Mouse (Mus musculus) forebrain, embryonic 14.5 days (tissue): ENCODE results near the gene Tra2a. TPM values are rescaled to one million over a fixed set of nuclear protein-coding genes. Genes with fewer than 3 reads are reported as not detected.
A peak's percentile ranks its signal among the peaks of the same experiment; 100 is the strongest.

Experiments used
- ATAC-seq: fragments of 200-750 bp; cut with Nextera tagmentation; 2 replicates; pipeline ENCODE4 v1.8.0; 2017; ENCODE audit warnings: mild to moderate bottlenecking, moderate library complexity
- DNase-seq: peaks from one replicate; pipeline ENCODE4 v3.0.0-alpha.2; 2015; ENCODE audit warnings: low spot score
- H3K27ac ChIP-seq: fragments of 300-500 bp; sonication (generic); 2 replicates; pipeline ENCODE4 v1.5.1; 2014; ENCODE audit warnings: low read depth, mild to moderate bottlenecking, control low read depth, low read length, moderate library complexity
- H3K27me3 ChIP-seq: fragments of 300-500 bp; sonication (generic); replicated peaks from 2 replicates; pipeline ENCODE4 v1.6.1; 2014; ENCODE audit warnings: low read length, control low read depth, mixed read lengths; ENCODE audit not compliant: control insufficient read depth, insufficient read depth
- H3K36me3 ChIP-seq: fragments of 300-500 bp; sonication (generic); 2 replicates; pipeline ENCODE4 v1.6.1; 2014; ENCODE audit warnings: low read length, control low read depth; ENCODE audit not compliant: control insufficient read depth, insufficient read depth
- H3K4me1 ChIP-seq: fragments of 300-500 bp; sonication (generic); 2 replicates; pipeline ENCODE4 v1.6.1; 2014; ENCODE audit warnings: antibody characterized with exemption, low read length, control low read depth; ENCODE audit not compliant: control insufficient read depth, insufficient read depth
- H3K4me2 ChIP-seq: fragments of 300-500 bp; sonication (generic); 2 replicates; pipeline ENCODE4 v1.6.1; 2014; ENCODE audit warnings: mild to moderate bottlenecking, control low read depth, low read length
- H3K4me3 ChIP-seq: fragments of 300-500 bp; sonication (generic); 2 replicates; pipeline ENCODE4 v1.5.1; 2014; ENCODE audit warnings: low read depth, low read length, control low read depth
- H3K9ac ChIP-seq: fragments of 300-500 bp; sonication (generic); 2 replicates; pipeline ENCODE4 v1.6.1; 2014; ENCODE audit warnings: mild to moderate bottlenecking, low read length, control low read depth, moderate library complexity
- H3K9me3 ChIP-seq: fragments of 300-500 bp; sonication (generic); replicated peaks from 2 replicates; pipeline ENCODE4 v1.6.1; 2016; ENCODE audit warnings: low read length, control low read depth, mixed read lengths; ENCODE audit not compliant: control insufficient read depth
- WGBS: fragments of 180-500 bp; shearing (Covaris S2); extraction: QIAGEN DNeasy Blood & Tissue Kit; methylation state at CpG from one replicate; pipeline ENCODE4 v1.1.7; 2014; 5-methylcytosine and 5-hydroxymethylcytosine counted together
- polyA plus RNA-seq: library from polyadenylated mRNA; unstranded; fragments of >200 nt; fragmentation: Nextera tagmentation; extraction: Ambion mirVana; gene quantifications from 2 replicates; pipeline ENCODE4 v1.2.1, GENCODE M21; 2014

Gene Tra2a
- polyA plus RNA-seq, 1 experiment from 2014 or later: 76.3 TPM

DNA sequence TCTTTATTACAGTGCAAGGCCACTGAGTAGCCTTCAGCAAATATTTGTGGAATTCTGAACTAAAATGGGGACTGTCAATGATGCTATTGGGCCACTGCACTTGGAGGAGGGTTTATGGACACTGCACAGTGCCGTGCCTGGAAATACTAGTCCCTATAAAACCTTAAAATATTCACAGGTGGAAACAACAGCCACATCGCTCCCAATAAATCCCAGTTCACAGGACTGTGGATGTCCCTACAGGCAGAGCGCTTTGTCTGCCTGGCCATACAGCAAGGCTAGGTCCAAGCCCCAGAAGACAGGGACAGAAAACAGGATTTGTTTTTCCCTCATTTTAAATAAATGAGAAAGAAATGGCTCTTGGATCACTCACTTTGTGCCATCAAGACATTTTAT is 38.1 kb downstream of the Tra2a start:
- 89% methylated on average over 3 of the region's 3 CpGs for WGBS
- DNase-seq (no peak), ATAC-seq (no peak)
- Histone ChIP-seq H3K9me3 (no peaks in the 10 kb centered on the region), H3K4me1 (no peaks in the 10 kb centered on the region), H3K27me3 (no peaks in the 10 kb centered on the region), H3K36me3 (no peaks in the 10 kb centered on the region), H3K9ac (no peak overlapping the region), H3K4me2 (no peak overlapping the region), H3K4me3 (no peak overlapping the region), H3K27ac (no peak overlapping the region)

DNA sequence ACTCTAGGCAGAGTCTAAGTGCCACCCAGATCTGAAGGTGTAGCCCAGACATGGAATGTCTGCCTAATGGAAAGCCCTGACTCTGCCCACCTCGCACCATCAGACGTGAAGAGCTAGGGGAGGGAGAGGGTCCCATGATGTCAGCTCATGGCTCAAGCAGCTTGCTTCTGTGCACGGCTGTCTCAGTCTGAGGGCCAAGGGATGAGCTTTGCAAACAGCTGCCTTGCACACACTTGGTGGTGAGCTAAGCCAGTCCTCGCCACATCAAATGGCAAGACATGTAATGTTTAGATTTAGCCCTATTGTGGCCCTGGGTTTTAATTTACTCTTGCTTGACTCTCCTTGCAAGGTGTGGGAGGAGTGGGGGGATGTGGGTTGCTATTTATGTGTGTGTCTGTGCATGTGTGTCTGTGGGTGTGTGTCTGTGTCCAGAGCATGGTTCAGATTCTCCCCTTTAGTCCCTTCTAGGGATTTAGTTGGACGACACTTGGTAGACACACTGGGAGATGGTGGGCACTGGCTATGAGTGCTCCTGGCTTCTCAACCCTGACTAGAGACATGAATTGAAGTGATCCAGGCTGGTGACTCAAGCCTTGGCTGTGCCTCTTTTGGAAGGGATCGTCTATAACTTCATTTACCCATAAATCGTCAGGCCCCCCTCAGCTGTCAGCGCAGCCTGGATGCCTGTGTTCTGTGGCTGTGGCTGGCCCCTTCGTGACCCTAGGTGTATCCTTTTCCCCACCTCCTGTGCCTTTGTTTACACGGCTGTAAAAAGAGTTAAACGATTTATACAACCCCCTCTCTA is 38.7 kb downstream of the Tra2a start:
- no peak overlapping the region for H3K9ac ChIP-seq
- H3K4me3 ChIP-seq: no peak overlapping the region
- no peak overlapping the region for H3K4me2 ChIP-seq
- 0 out of 2 replicates have a peak, but pooled peaks cover under 1% of the 10 kb centered on the region for H3K4me1 ChIP-seq
- no peaks in the 10 kb centered on the region for H3K36me3 ChIP-seq
- no peaks in the 10 kb centered on the region for H3K27me3 ChIP-seq
- no peak for ATAC-seq
- H3K27ac ChIP-seq: no peak overlapping the region
- 67% methylated on average over 11 of the region's 11 CpGs for WGBS
- DNase-seq: no peak
- no peaks in the 10 kb centered on the region for H3K9me3 ChIP-seq

GRCm38 (mm10) chr6:49221906-49222305 is 41.9 kb downstream of the Tra2a start:
- Histone ChIP-seq H3K27me3 (no peaks in the 10 kb centered on the region), H3K9ac (no peak overlapping the region), H3K4me2 (no peak overlapping the region), H3K9me3 (no peaks in the 10 kb centered on the region), H3K4me3 (no peak overlapping the region), H3K4me1 (0 out of 2 replicates have a peak, but pooled peaks cover 3% of the 10 kb centered on the region), H3K27ac (no peak overlapping the region), H3K36me3 (no peaks in the 10 kb centered on the region)
- no peak for ATAC-seq
- DNase-seq: no peak
- WGBS: 1% methylated on average over 7 of the region's 7 CpGs

DNA sequence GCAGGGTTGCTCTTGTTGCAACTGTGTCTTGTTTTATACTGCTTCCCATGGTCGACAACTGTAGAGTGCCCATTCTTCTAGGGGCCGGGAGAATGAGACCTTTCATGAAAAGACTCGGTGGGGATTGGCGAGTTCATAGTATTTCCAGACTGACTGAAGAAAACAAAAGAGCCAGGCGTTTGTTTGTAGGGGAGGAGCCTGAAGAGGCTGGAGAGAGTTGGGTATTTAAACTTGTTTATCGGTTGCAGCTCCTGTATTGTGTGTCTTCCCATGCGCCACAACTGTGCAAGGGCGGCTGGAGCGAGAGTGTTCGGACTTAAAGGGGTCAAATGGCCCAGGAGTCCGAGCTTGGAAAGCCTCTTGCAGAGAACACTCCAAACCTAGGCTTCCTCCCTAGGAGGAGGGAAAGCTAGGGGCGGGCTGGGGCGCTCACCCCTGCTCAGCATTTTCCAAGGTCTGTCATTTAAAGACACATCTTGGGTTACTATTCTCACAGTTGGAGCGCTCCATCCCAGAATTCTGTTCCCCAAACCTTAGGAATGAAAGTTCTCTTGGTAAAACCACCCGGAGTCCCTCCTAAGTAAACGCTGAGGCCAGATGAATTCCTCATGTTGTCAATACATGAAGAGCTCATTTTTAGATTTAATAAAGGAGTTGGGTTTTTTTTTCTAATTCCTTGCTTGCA is 43.8 kb downstream of the Tra2a start:
- Histone ChIP-seq H3K4me3 (peak overlapping the region; percentile 16; the same call in 1 of the 2 replicates), H3K4me1 (0 out of 2 replicates have a peak, but pooled peaks cover 3% of the 10 kb centered on the region), H3K4me2 (peak overlapping the region; percentile 39), H3K9ac (peak overlapping the region; percentile 4; the same call in 1 of the 2 replicates), H3K27ac (no peak overlapping the region), H3K9me3 (no peaks in the 10 kb centered on the region), H3K36me3 (no peaks in the 10 kb centered on the region), H3K27me3 (no peaks in the 10 kb centered on the region)
- 2% methylated on average over 16 of the region's 16 CpGs for WGBS
- ATAC-seq (no peak), DNase-seq (peak; percentile 62)

GRCm38 (mm10) chr6:49219001-49219560 is 44.8 kb downstream of the Tra2a start:
- 9% methylated on average over 4 of the region's 4 CpGs for WGBS
- DNase-seq: no peak
- Histone ChIP-seq H3K27me3 (no peaks in the 10 kb centered on the region), H3K9ac (no peak overlapping the region), H3K4me3 (no peak overlapping the region), H3K4me1 (0 out of 2 replicates have a peak, but pooled peaks cover 3% of the 10 kb centered on the region), H3K9me3 (no peaks in the 10 kb centered on the region), H3K27ac (no peak overlapping the region), H3K36me3 (no peaks in the 10 kb centered on the region), H3K4me2 (no peak overlapping the region)
- ATAC-seq: no peak

DNA sequence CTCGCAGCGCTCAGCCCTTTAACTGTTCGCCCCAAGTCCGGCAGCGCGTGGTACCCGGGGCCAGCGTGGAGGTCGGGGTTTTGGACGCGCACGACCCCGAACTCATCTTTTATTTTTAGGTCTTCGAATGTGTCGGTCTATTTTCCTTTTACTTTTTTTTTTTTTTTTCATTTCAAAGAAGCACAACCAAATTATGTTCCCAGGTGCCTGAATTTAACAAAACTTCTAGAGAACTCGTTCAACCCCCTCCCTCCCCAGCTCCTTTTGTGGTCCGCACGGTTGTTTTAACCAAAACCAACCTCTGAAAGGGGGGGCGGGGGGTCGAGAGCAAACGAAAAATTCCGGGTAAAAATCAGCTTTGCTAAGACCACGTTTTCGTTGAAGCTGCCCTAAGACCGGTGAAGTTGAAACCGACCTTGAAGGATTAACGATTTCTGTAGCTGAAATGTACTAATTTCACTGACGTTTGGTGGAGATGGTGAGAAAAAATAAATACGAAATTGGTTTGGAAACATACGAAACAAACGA is 45.5 kb downstream of the Tra2a start:
- H3K36me3 ChIP-seq: no peaks in the 10 kb centered on the region

DNA sequence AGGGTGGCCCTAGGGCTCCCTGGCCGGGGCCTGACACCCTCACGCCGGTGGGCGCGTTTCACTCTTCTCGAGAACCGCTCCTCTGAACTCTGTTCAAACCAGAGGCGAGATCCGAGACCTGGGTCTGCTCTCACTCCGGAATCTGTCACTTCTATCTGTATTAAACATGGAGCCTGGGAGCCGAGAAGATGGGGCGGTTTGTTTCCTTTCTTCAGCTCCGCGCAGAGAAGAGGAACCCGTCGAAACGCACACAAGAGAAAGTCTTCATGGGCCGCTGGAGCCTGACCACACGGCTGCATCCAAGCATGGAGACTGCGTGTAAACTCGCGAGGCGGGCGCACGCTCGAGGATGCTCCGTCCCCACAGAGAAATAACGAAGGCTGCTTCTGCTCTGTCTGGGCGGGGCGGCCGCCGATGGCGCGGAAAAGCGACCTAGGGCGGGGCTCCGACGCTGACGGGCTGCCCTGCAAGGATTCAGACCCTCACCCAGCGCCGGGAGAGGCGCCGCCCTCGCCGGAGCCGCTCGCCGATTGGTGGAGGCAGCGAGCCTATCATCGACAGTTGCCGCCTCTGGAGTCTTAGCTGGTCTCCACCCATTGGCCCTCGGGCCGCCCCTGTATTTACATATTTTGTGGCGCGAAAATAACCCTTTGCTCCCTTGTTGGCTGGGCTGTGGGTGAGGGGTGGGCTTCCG is 46.1 kb downstream of the Tra2a start:
- Histone ChIP-seq H3K4me3 (peak overlapping the region; percentile 57), H3K9me3 (no peaks in the 10 kb centered on the region), H3K36me3 (no peaks in the 10 kb centered on the region), H3K27me3 (no peaks in the 10 kb centered on the region), H3K4me2 (peak overlapping the region; percentile 55), H3K27ac (peak overlapping the region; percentile 92), H3K4me1 (0 out of 2 replicates have a peak, but pooled peaks cover 3% of the 10 kb centered on the region), H3K9ac (peak overlapping the region; percentile 77)
- under 1% methylated on average over 56 of the region's 56 CpGs for WGBS
- DNase-seq (peak; percentile 99), ATAC-seq (peak; percentile 93)

More for the DNA sequence above, 45.5 kb downstream of the Tra2a start:
- peak overlapping the region; percentile 57 for H3K4me3 ChIP-seq
- 0 out of 2 replicates have a peak, but pooled peaks cover 3% of the 10 kb centered on the region for H3K4me1 ChIP-seq
- H3K27ac ChIP-seq: no peak overlapping the region
- H3K27me3 ChIP-seq: no peaks in the 10 kb centered on the region
- DNase-seq: peak; percentile 37
- H3K9ac ChIP-seq: peak overlapping the region; percentile 56
- H3K9me3 ChIP-seq: no peaks in the 10 kb centered on the region
- WGBS: under 1% methylated on average over 31 of the region's 31 CpGs
- no peak for ATAC-seq
- peak overlapping the region; percentile 55 for H3K4me2 ChIP-seq

GRCm38 (mm10) chr6:49216811-49217542 is 46.9 kb downstream of the Tra2a start:
- 2% methylated on average over 11 of the region's 11 CpGs for WGBS
- H3K36me3 ChIP-seq: no peaks in the 10 kb centered on the region

More at GRCm38 (mm10) chr6:49216811-49217542, 46.9 kb downstream of the Tra2a start:
- Histone ChIP-seq H3K4me2 (peak overlapping the region; percentile 55), H3K27me3 (no peaks in the 10 kb centered on the region), H3K9ac (peak overlapping the region; percentile 77), H3K27ac (peak overlapping the region; percentile 92), H3K4me1 (peaks cover 6% of the 10 kb centered on the region; the same call in 1 of the 2 replicates), H3K9me3 (no peaks in the 10 kb centered on the region), H3K4me3 (peak overlapping the region; percentile 57)
- DNase-seq (peak; percentile 26), ATAC-seq (no peak)
